Mouse (Mus musculus) gastrocnemius, adult 8-10 months (tissue): ENCODE results near the gene Gpx2. TPM values are rescaled to one million over a fixed set of nuclear protein-coding genes. Genes with fewer than 3 reads are reported as not detected.
"Not testable (repeated sequence)": the region's sequence is repeated elsewhere in the genome, so short reads cannot be mapped to it uniquely, and the experiment has no call there.

Experiments used
- DNase-seq, 2 experiments: peaks; one replicate each; pipeline ENCODE4 v3.0.0; 2022; ENCODE audit warnings: low spot score in 2 of 2
- total RNA-seq, 4 experiments: library from RNA; stranded (reverse); gene quantifications; 2 replicates each; pipeline ENCODE4 v1.2.4; 2022

The Gpx2 gene
- total RNA-seq, 4 experiments from 2014 or later, result not detected

DNA sequence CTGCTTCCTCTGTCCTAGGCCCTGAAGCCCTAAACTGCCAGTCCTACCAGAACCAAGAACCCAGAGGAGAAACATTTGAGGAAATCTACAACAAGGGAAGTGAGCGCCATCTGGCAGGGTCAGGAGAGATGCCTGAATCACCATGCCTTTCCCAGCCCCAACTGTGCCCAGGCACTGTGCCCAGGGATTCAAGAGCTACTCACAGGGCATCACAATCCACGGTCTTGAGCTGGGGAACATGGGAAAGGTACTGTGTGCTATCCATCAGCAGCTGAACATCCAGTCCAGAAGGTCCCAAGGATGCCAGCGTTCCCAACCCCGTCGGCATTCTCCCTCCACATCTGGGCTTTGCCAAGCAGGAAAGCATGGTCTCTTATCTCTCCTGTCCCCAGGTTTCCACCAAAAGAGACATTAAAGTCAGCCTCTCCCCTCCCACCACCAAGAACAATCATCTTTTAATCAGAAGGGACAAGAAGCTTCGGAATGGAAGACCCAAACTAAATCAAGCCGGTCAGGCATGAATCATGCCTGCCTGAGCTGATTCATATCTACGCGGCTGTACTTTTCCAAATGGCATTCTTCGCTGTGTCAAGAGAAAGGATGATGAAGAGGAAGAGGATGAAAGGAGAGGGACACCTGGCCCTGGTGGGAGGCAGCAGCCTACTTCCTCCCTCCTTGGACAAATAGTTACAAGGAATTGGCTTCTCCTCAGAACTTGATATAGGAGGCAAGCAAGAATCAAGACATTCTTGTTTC, 9.9 kb upstream of the Gpx2 start:
- DNase-seq, result no peak

GRCm38 (mm10) chr12:76803700-76804252, 8.4 kb upstream of the Gpx2 start:
- DNase-seq, result peak in 1 of 2 experiments; percentile 16

DNA sequence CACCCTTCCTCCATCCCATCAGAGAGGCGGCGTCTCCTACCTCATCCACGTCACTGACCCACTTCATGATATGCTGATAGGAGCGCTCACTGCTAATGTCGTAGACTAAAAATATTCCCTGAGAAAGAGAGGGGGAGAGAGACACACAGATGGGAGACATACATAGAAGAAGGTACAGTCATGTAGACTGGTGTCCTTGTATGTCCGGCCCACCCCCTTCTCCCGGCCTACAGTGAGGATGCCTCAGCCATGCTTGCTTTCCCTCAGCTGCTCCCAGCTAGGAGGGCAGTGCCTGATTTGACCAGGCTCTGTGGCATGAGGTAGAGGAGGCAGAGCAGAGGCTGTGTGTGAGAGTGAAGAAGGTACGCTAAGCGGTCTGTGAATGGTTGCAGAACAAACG, 7.7 kb upstream of the Gpx2 start:
- DNase-seq, result no peak

- DNase-seq, result no peak
Observed at GRCm38 (mm10) chr12:76798008-76798720, 2.8 kb upstream of the Gpx2 start.

- DNase-seq, result no peak
Observed at GRCm38 (mm10) chr12:76796938-76797539, 1.7 kb upstream of the Gpx2 start.

DNA sequence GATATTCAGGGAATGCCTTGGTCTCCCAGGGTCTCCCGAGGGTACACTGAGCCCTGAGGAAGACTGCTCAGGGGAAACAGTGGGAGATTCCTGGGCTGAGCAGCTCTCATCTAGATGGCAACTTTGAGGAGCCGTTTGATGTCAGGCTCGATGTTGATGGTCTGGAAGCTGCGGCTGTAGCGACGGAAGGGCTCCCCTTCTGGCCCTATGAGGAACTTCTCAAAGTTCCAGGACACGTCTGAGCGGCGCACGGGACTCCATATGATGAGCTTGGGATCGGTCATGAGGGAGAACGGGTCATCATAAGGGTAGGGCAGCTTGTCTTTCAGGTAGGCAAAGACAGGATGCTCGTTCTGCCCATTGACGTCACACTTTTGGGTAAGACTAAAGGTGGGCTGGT, 2.8 kb downstream of the Gpx2 start:
- not testable (repeated sequence) for DNase-seq

- DNase-seq, result no peak
Observed at GRCm38 (mm10) chr12:76790446-76791084, 4.8 kb downstream of the Gpx2 start.

- peak; percentile 20 to 21 for DNase-seq
Observed at GRCm38 (mm10) chr12:76784056-76784619, 11.2 kb downstream of the Gpx2 start.

DNA sequence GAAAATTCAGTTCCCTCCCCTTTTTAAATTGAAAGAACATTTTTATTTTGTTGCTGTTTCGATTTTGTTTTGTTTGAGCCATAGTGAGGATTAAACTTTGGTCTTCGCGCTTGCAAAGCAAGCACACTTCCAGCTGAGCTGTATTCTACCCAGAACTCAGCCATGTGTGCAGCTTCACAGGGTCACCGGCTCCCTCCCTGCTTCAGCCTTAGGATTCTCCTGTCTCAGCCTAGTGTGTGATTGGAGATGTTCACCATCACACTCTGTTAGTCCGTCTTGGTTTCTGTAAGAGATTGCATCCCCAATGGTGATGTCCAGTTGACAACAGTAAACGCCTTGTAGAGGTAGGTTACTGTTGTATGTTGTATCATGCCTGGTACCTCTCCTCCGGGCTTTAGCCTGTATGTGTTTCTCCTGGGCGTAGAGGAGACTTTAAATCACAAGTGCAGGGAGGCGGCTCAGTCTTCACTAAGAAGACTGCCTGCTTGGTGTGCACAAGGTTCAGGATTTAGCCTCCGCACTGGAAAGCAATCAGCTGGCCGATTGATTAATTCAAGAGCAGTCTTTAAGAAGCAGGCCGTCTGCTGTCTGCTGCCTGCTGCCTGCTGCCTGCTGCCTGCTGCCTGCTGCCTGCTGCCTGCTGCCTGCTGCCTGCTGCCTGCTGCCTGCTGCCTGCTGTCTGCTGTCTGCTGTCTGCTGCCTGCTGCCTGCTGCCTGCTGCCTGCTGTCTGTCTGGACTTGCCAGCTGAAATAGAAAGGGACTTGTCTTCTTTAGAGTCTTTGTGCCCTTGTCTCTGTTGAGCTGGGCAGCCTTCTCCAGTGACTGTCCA, 14.5 kb downstream of the Gpx2 start:
- DNase-seq, result no peak

DNA sequence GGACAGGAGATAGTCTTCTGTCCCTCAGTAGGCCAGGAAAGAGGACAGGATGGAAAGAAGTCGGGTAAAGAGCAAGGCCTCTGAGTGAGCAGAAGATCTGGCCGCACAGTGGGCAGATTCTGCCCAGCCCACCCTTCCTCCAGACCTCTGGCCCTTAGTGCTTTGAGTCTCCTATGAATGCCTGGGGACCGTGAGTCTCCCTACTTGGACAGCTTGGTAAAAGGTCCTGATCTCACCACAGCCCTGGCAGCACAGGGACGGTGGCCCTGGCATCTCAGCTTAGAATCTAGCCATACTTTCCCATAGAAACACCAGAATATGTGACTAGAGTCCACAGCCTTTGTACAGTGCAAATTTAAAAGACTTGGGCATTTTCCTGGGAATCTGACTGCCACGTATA, 15.4 kb downstream of the Gpx2 start:
- DNase-seq, result no peak

DNA sequence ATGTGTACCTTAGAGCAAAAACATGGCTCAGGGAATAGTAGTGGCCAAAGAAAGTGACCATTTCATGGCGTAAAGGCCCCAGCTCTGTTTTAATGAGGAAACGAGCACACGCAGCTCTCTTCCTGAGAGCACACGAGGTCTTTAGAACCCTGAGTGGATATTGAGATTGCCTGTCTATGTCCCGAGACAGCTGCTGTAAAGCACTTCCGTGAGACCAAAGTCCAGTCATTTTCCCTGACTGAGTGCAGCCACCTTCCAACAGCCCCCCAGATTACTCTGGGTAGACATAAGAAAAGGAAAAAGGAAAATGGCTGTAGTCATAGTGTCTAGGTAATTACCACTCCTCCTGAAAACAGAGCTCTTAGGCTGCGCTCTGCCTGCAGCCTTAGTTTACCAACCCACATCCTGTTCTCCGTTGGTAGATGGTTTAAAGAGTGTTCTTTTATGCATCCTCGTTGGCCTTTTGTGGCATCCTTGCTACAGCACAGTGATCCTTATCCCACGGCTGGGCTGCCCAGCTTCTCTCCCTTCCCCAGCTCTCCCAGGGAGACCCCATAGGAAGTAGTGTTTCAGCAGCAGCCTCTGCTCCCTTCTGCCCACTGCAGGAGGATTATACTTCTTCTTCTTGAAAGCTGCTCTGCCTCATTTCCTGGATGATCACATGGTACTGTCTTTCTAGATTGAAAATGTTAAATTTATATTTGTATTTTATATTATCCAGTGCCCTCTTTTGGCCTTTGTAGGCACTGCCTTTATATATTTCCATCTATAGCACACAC, 16.9 kb downstream of the Gpx2 start:
- DNase-seq, result no peak

DNA sequence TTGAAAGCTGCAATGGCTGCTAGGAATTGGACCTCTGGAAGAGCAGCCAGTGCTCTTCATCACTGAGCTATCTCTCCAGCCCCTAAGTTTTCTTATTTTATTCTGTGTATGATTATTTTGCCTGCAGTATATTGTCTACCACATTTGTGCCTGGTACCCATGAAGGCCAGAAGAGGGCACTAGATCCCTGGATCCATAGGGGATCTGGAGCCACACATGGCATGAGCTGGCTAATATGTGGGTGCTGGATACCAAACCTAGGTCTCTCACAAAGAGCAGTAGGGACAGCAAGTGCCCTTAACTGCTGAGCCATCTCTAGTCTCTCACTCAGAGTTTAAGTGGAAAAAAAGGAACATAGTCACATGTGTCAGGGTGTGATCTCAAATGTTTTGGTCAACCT, 17.5 kb downstream of the Gpx2 start:
- DNase-seq, result no peak

DNA sequence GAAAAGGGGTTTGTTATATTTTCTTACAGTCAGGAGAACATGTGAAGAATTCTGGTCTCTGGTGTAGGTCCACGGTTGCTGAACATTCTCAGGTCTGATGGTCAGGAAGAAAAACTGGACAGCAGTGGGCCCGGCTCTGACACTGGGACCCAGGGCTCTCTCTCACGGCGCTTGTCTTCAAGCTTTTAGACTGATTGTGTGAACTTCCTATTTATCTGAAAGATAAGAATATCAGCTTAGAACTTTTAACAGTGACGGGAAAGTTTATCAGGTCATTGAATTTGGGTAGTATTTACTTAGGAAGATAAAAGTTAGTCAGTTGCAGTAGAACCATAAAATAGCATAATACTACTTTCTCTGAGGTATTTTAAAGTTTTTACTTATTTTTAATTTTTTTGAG, 18.5 kb downstream of the Gpx2 start:
- no peak for DNase-seq

DNA sequence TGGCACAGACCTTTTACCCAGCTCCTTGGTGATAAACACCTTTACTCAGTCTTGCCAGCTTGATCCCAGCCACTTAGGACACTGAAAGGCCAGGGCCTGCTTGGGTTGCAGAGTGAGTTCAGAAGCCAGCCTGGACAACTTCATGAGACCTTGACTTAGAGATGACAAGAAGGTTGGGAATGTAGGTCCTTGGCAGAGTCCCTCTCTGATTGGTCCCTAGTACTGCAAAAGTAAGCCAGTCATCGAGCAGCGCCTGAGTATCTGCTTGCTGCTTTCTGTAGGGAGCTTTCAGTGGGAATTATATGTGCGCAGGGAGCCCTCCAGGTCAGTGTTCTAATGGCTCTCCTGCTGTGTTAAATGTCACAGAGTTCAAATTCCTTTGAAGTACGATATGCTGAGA, 20.2 kb downstream of the Gpx2 start:
- DNase-seq, result no peak

- no peak for DNase-seq
Observed at GRCm38 (mm10) chr12:76774652-76775051, 20.7 kb downstream of the Gpx2 start.

- DNase-seq, result no peak
Observed at GRCm38 (mm10) chr12:76771540-76771939, 23.8 kb downstream of the Gpx2 start.

DNA sequence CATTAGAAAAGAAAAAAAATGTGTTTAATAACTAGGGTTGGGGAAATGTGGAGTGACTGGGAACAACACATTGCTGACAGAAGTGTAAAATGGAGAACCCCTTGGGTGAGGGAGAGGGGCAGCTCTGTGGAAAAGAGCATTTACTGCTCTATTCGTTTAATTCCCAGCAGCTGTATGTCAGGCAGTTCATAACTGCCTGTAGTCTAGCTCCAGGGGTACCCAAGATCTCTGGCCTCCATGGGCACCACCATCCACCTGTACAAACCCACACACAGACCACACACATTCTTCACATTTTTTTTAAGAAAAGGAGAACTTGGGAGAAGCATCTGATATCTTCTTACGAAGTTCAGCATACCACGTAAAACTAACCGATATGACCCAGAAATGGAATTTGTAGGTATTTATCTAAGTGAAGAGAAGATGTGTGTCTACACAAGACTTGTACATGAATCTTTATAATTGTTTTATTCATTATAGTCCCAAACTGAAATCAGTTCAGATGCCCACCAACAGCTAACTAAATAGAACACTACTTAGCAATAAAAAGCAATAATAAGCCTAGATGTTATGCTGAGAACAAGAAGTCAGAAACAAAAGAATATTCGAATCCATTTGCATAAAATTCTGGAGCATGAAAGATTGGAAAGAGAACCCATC, 24.4 kb downstream of the Gpx2 start:
- no peak for DNase-seq

DNA sequence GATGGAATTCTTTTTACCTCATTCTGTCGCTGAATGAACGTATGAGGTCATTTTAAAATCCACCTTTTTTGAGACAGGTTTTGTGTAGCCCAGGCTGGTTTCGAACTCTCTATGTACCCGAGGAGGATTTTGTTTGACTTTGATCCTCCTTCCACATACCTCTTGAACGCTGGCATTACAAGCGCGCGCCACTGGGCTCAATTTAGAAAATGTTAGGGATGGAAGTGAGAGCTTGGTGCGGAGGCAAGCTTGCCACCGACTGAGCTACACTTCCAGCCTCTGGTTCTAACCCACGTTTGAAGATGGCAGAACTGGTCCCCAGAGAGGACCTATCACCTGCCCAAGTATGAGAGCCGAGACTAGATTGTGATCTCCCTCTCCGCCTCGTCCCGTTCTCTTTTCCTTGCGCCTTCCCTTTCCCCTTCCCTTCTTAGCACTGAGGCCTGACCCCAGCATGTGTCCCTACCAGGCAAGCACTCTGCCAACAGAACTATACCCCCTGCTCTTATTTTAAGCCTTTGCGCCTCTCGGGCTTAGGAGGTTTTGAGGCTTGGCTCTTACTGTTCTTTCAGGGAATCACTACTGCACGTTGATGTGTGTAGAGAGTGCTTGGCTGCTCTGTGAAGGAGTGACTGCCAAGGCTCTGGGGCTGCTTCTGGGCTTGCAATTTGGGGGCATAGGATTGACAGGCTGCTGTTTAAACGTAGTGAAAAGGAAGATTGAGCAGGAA, 29.3 kb downstream of the Gpx2 start:
- no peak for DNase-seq
